Comparison of ENCODE assay signal across 9 mouse cellular contexts in genomic region chr6:134413706-134414531, GRCm38 (mm10). TPM values are rescaled to one million over a fixed set of nuclear protein-coding genes. Genes with fewer than 3 reads are reported as not detected.
A peak's percentile ranks its signal among the peaks of the same experiment; 100 is the strongest.
DNase-seq lines count a peak whose midpoint lies in the region; ATAC-seq and TF ChIP-seq lines count a peak whose summit lies in the region.
"Had no signal": no experiment of that assay in that cellular context is flagged by ENCODE, and none has a peak within 500 bp of the region (broad histone marks: within the 10 kb centered on the region; RNA-seq: fewer than 3 reads in every experiment).

No protein-coding gene starts in this region.

- 0 out of 2 replicates have a peak overlapping the region, but pooled peaks have one; percentile 51 for H3K27ac ChIP-seq in kidney, embryonic 14.5 days (ENCODE audit: low read depth, low read length)
- H3K27ac ChIP-seq: midbrain, embryonic 12.5 days had no signal

- H3K4me3 ChIP-seq in G1E (ENCODE audit: low read depth, low read length) = no peak overlapping the region
- no peak overlapping the region for H3K4me3 ChIP-seq in kidney, embryonic 14.5 days (ENCODE audit: low read length)
- H3K4me3 ChIP-seq: midbrain, embryonic 12.5 days had no signal

- H3K4me1 ChIP-seq in G1E (ENCODE audit: insufficient read depth, low read depth, low read length) = peaks cover 7% of the 10 kb centered on the region; the same call in 1 of the 2 replicates
- H3K4me1 ChIP-seq in kidney, embryonic 14.5 days (ENCODE audit: control insufficient read depth, insufficient read depth, low read length) = no peaks in the 10 kb centered on the region
- H3K4me1 ChIP-seq: midbrain, embryonic 12.5 days had no signal

- TF ChIP-seq CTCF in G1E (IDR thresholded peaks at IDR 0.05; ENCODE audit: low read depth, low read length) = no peak

- peak; percentile 81 for DNase-seq in CD4-positive helper T cell, adult 2 months (ENCODE audit: low read depth, low spot score)
- DNase-seq in G1E (ENCODE audit: low spot score) = no peak
- no peak for DNase-seq in frontal cortex, postnatal 25 days (ENCODE audit: low spot score in 2 of 2)
- no peak for DNase-seq in ovary, postnatal 36 days (ENCODE audit: low spot score)
- no peak for DNase-seq in urinary bladder, postnatal 4 days (ENCODE audit: low spot score in 2 of 2)
- DNase-seq in ovary, postnatal 10 days (ENCODE audit: low spot score) = no peak

- no peaks in the 10 kb centered on the region for H3K36me3 ChIP-seq in G1E (replicated peaks)
- no peaks in the 10 kb centered on the region for H3K36me3 ChIP-seq in kidney, embryonic 14.5 days (ENCODE audit: control insufficient read depth, insufficient read depth, low read length)
- H3K36me3 ChIP-seq: midbrain, embryonic 12.5 days had no signal

- H3K27me3 ChIP-seq in G1E (ENCODE audit: insufficient read depth, low read length) = peaks cover 33% of the 10 kb centered on the region
- H3K27me3 ChIP-seq in kidney, embryonic 14.5 days (ENCODE audit: control insufficient read depth, insufficient read depth, low read length) = no peaks in the 10 kb centered on the region
- H3K27me3 ChIP-seq: midbrain, embryonic 12.5 days had no signal

- 52% methylated on average over 18 of the region's 18 CpGs for WGBS in kidney, embryonic 14.5 days

- H3K9me3 ChIP-seq in G1E (replicated peaks) = no peaks in the 10 kb centered on the region
- H3K9me3 ChIP-seq in kidney, embryonic 14.5 days (ENCODE audit: control insufficient read depth, low read length) = no peaks in the 10 kb centered on the region
- H3K9me3 ChIP-seq: midbrain, embryonic 12.5 days had no signal

- H3K9ac ChIP-seq in kidney, embryonic 14.5 days (ENCODE audit: low read depth, low read length) = no peak overlapping the region
- H3K9ac ChIP-seq: midbrain, embryonic 12.5 days had no signal

- H3K4me2 ChIP-seq in kidney, embryonic 14.5 days (replicated peaks; ENCODE audit: low read depth, low read length) = 0 out of 2 replicates have a peak overlapping the region, but pooled peaks have one; percentile 2
- H3K4me2 ChIP-seq: midbrain, embryonic 12.5 days had no signal

- peak; percentile 15; the same call in 1 of the 2 replicates for ATAC-seq in G1E (ENCODE audit: extremely low read depth, insufficient number of reproducible peaks, low FRiP score, poor library complexity, severe bottlenecking)
- peak; percentile 74 for ATAC-seq in kidney, embryonic 14.5 days (ENCODE audit: low FRiP score, low TSS enrichment)
- peak; percentile 88 for ATAC-seq in megakaryocyte, adult 5-6 weeks (ENCODE audit: poor library complexity, severe bottlenecking)

RNA-seq across cellular contexts. Expression of gene Bcl2l14, which starts 17.8 kb away (rescaled TPM):
- not detected in 2 replicates for total RNA-seq in G1E (2014; fragmentation: Nextera tagmentation)
- 0.71 TPM in 1 of 2 replicates, not detected in the other for total RNA-seq in G1E (2017)
- 0.09 TPM in 1 of 2 replicates, not detected in the other for polyA plus RNA-seq in G1E (2012)
- 8.8 and 9.9 TPM in 2 replicates for polyA plus RNA-seq in kidney, embryonic 14.5 days (2014; fragmentation: Nextera tagmentation; extraction: Ambion mirVana)
- 0.22 and 0.50 TPM in 2 replicates for total RNA-seq in megakaryocyte, adult 5-6 weeks (2015)
- total RNA-seq in megakaryocyte, adult 5-6 weeks (2017) = 0.49 and 1.4 TPM in 2 replicates

Comparison
In these comparisons a context has a peak if more than half of its experiments do, and no peak if none do; other contexts are left out.
1. ATAC-seq: peak in every context shown above with its lines; median percentile 88 in megakaryocyte, adult 5-6 weeks; 74 in kidney, embryonic 14.5 days; 15 in G1E.